Mouse (Mus musculus) ES-Bruce4 (cell line): ENCODE measurements around the gene Adk. TPM values are rescaled to one million over a fixed set of nuclear protein-coding genes. Genes with fewer than 3 reads are reported as not detected.

Experiments
- H3K27ac ChIP-seq: 2 replicates; pipeline ENCODE4 v1.5.1; 2012; ENCODE audit warnings: low read length, inconsistent platforms; ENCODE audit not compliant: insufficient read depth
- H3K27me3 ChIP-seq: 2 replicates; pipeline ENCODE4 v1.6.1; 2012; ENCODE audit warnings: mild to moderate bottlenecking, low read length, inconsistent platforms; ENCODE audit not compliant: control insufficient read depth, poor library complexity, insufficient read depth, severe bottlenecking
- H3K36me3 ChIP-seq: 2 replicates; pipeline ENCODE4 v1.6.1; 2012; ENCODE audit warnings: inconsistent platforms, mild to moderate bottlenecking, low read length, moderate library complexity; ENCODE audit not compliant: control insufficient read depth, poor library complexity, insufficient read depth, severe bottlenecking
- H3K4me1 ChIP-seq: one replicate; pipeline ENCODE4 v1.8.1; 2011; ENCODE audit warnings: low read length; ENCODE audit not compliant: control insufficient read depth, insufficient read depth
- H3K4me3 ChIP-seq: 2 replicates; pipeline ENCODE4 v1.5.1; 2011; ENCODE audit warnings: low read depth, mild to moderate bottlenecking, low read length
- H3K9ac ChIP-seq: 2 replicates; pipeline ENCODE4 v1.6.1; 2012; ENCODE audit warnings: low read depth, mild to moderate bottlenecking, inconsistent platforms; ENCODE audit not compliant: poor library complexity, severe bottlenecking
- H3K9me3 ChIP-seq: replicated peaks from 2 replicates; pipeline ENCODE4 v1.6.1; 2012; ENCODE audit warnings: mild to moderate bottlenecking, low read length, inconsistent platforms; ENCODE audit not compliant: control insufficient read depth, poor library complexity, insufficient read depth, severe bottlenecking
- CTCF ChIP-seq: IDR thresholded peaks from one replicate; pipeline ENCODE4 v1.8.1; 2011; ENCODE audit warnings: low read depth, low read length
- EP300 ChIP-seq: IDR thresholded peaks from 2 replicates; pipeline ENCODE4 v1.6.1; 2011; ENCODE audit warnings: low read depth, low read length; ENCODE audit not compliant: insufficient read depth
- POLR2A ChIP-seq: IDR thresholded peaks from one replicate; pipeline ENCODE4 v1.8.1; 2011; ENCODE audit warnings: low read length; ENCODE audit not compliant: insufficient read depth
- polyA plus RNA-seq: library from polyadenylated mRNA; stranded (reverse); fragments of >200 nt; gene quantifications from 2 replicates; pipeline ENCODE4 v1.2.4, GENCODE M21; 2011; ENCODE audit warnings: low read depth; ENCODE audit not compliant: missing spikeins, insufficient read depth, insufficient read length

Adk gene
- polyA plus RNA-seq, 1 experiment, result 110 TPM

DNA sequence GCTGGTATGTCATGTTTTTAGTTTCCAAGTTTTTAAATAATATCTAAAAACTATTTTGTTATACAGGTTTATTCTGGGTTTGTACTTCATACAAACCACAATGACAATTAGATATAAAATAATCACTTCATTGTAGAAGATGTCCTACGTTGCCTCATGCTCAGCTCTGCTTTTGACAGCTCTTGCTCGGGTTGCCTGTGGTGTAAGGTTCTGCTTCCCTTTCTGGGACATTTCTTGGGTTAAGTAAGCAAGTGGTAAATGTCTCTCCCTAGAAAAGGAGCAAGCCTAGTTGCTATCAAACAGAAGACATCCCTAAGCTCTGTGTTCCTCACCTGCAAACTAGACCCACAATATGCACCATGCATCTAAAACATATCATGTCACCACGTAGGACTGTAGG, 140.4 kb downstream of the Adk start:
- no peak overlapping the region for H3K27ac ChIP-seq
- H3K9me3 ChIP-seq, result no peaks in the 10 kb centered on the region
- H3K27me3 ChIP-seq, result no peaks in the 10 kb centered on the region
- TF ChIP-seq POLR2A (no peak), EP300 (no peak), CTCF (no peak)
- H3K9ac ChIP-seq, result no peak overlapping the region
- H3K4me3 ChIP-seq, result no peak overlapping the region
- no peaks in the 10 kb centered on the region for H3K36me3 ChIP-seq
- H3K4me1 ChIP-seq, result no peaks in the 10 kb centered on the region

GRCm38 (mm10) chr14:21194336-21194735, 142.0 kb downstream of the Adk start:
- Histone ChIP-seq H3K4me3 (no peak overlapping the region), H3K4me1 (no peaks in the 10 kb centered on the region), H3K27ac (no peak overlapping the region), H3K9ac (no peak overlapping the region), H3K27me3 (no peaks in the 10 kb centered on the region), H3K9me3 (no peaks in the 10 kb centered on the region), H3K36me3 (no peaks in the 10 kb centered on the region)
- TF ChIP-seq CTCF, result no peak
- TF ChIP-seq POLR2A, result no peak
- TF ChIP-seq EP300, result no peak

GRCm38 (mm10) chr14:21200850-21201249, 148.5 kb downstream of the Adk start:
- TF ChIP-seq EP300, result no peak
- TF ChIP-seq CTCF, result no peak
- no peak for TF ChIP-seq POLR2A
- H3K4me3 ChIP-seq, result no peak overlapping the region
- no peaks in the 10 kb centered on the region for H3K27me3 ChIP-seq
- H3K9me3 ChIP-seq, result no peaks in the 10 kb centered on the region
- H3K9ac ChIP-seq, result no peak overlapping the region
- H3K36me3 ChIP-seq, result no peaks in the 10 kb centered on the region
- H3K4me1 ChIP-seq, result no peaks in the 10 kb centered on the region
- H3K27ac ChIP-seq, result no peak overlapping the region

DNA sequence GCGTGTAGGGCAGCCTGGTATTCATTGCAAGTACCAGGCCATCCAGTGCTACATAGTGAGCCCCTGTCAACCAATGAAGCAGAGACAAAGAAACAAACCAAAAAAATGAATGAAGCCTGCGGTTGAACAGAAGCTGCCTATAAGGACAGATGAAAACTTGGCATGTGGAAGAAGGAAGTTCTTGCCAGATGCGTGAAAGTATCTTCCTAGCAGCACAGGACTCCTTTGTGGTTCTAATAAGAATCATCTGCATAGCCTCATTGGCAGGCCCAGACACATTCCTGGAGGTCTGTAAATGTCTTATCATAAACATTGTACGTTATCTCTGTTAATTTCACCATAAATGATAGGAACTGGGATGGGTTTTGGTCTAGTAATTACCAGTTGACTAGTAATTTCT, 154.1 kb downstream of the Adk start:
- Histone ChIP-seq H3K4me3 (no peak overlapping the region), H3K9me3 (no peaks in the 10 kb centered on the region), H3K4me1 (no peaks in the 10 kb centered on the region), H3K27ac (no peak overlapping the region), H3K9ac (no peak overlapping the region), H3K36me3 (no peaks in the 10 kb centered on the region), H3K27me3 (no peaks in the 10 kb centered on the region)
- no peak for TF ChIP-seq CTCF
- no peak for TF ChIP-seq POLR2A
- no peak for TF ChIP-seq EP300

DNA sequence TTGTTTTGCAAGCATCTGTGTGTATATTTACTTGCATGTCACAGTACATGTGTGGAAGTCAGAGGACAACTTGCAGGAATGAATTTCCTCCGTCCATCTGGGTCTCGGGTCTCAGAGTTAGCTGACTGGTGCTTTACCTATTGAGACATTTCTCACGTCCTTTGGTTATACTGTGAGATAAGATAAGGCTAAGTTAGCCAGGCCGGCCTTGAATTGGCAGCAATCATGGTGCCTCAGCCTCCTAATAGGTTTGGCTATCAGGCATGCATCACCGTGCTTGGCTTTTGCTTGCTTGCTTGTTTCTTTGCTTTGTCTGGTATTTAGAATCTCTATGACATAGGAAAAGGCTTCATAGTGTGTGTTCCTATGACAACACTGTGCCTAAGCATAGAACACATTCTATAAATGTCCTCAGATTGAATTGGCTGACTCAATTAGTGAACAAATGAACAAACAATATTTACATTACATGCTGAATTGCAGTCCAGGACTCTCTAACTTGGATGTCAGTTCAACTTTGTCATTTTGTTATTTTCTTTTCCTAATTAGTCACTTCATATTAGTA, 169.3 kb downstream of the Adk start:
- Histone ChIP-seq H3K4me3 (no peak overlapping the region), H3K9ac (no peak overlapping the region), H3K27ac (no peak overlapping the region), H3K9me3 (no peaks in the 10 kb centered on the region), H3K36me3 (no peaks in the 10 kb centered on the region), H3K27me3 (no peaks in the 10 kb centered on the region), H3K4me1 (no peaks in the 10 kb centered on the region)
- TF ChIP-seq CTCF (no peak), POLR2A (no peak), EP300 (no peak)

- no peak overlapping the region for H3K27ac ChIP-seq
- TF ChIP-seq POLR2A (no peak), CTCF (no peak), EP300 (no peak)
- no peaks in the 10 kb centered on the region for H3K9me3 ChIP-seq
- no peaks in the 10 kb centered on the region for H3K36me3 ChIP-seq
- no peak overlapping the region for H3K4me3 ChIP-seq
- no peak overlapping the region for H3K9ac ChIP-seq
- no peaks in the 10 kb centered on the region for H3K27me3 ChIP-seq
- H3K4me1 ChIP-seq, result no peaks in the 10 kb centered on the region
Measured at GRCm38 (mm10) chr14:21222206-21222605, 169.8 kb downstream of the Adk start.
